Mouse (Mus musculus): ENCODE measurements at regions not wholly inside any gene's neighbourhood (a gene's known extent, or its start where the extent isn't known, plus 50 kb on each side); places are given as distances from the start of the nearest gene placed in this dataset.

GRCm38 (mm10) chrX:10911127-10912061 lies 196.6 kb downstream of the Mid1ip1 start:
- ATAC-seq: peak; percentile 56
- WGBS: 71% methylated on average over 14 of the region's 14 CpGs
- no peaks in the 10 kb centered on the region for H3K4me1 ChIP-seq (replicated peaks; ENCODE audit: control insufficient read depth, insufficient read depth, low read length)
- no peak overlapping the region for H3K9ac ChIP-seq (ENCODE audit: low read depth, low read length)
- no peaks in the 10 kb centered on the region for H3K9me3 ChIP-seq (ENCODE audit: control insufficient read depth)
- H3K27ac ChIP-seq (ENCODE audit: low read depth, low read length): no peak overlapping the region
- no peaks in the 10 kb centered on the region for H3K27me3 ChIP-seq (replicated peaks; ENCODE audit: control insufficient read depth, insufficient read depth, low read length)
- H3K4me3 ChIP-seq (ENCODE audit: low read depth, low read length): no peak overlapping the region
- H3K36me3 ChIP-seq (ENCODE audit: control insufficient read depth, insufficient read depth): no peaks in the 10 kb centered on the region
- no peak for TF ChIP-seq CTCF (IDR thresholded peaks at IDR 0.05; ENCODE audit: low read depth)
- no peak overlapping the region for H3K4me2 ChIP-seq (replicated peaks; ENCODE audit: low read depth)
